Mouse (Mus musculus) spleen, adult 2 months (tissue): ENCODE measurements around the gene Spice1. TPM values are rescaled to one million over a fixed set of nuclear protein-coding genes. Genes with fewer than 3 reads are reported as not detected.

Experiments
- DNase-seq, 2 experiments: peaks; one replicate each; pipeline versions ENCODE4 v3.0.0 to v3.0.0-alpha.2; 2012 to 2021; ENCODE audit warnings: low spot score in 2 of 2, low read depth in 1 of 2
- H3K27ac ChIP-seq: fragments of 200-500 bp; 2 replicates; pipeline ENCODE4 v1.5.1; 2012; ENCODE audit warnings: low read length, inconsistent platforms; ENCODE audit not compliant: insufficient read depth
- H3K27me3 ChIP-seq: fragments of 200-500 bp; 2 replicates; pipeline ENCODE4 v1.6.1; 2012; ENCODE audit warnings: mild to moderate bottlenecking, moderate library complexity, low read length, inconsistent platforms; ENCODE audit not compliant: control insufficient read depth, insufficient read depth
- H3K36me3 ChIP-seq: fragments of 200-500 bp; 2 replicates; pipeline ENCODE4 v1.6.1; 2012; ENCODE audit warnings: mild to moderate bottlenecking, low read length, inconsistent platforms; ENCODE audit not compliant: control insufficient read depth, insufficient read depth
- H3K4me1 ChIP-seq: fragments of 200-500 bp; 2 replicates; pipeline ENCODE4 v1.6.1; 2011; ENCODE audit warnings: inconsistent platforms; ENCODE audit not compliant: control insufficient read depth, insufficient read depth, insufficient read length
- H3K4me3 ChIP-seq: fragments of 200-500 bp; 2 replicates; pipeline ENCODE4 v1.5.1; 2011; ENCODE audit warnings: mild to moderate bottlenecking, inconsistent platforms; ENCODE audit not compliant: insufficient read depth, insufficient read length; ENCODE audit errors: extremely low read depth
- CTCF ChIP-seq: fragments of 200-500 bp; IDR thresholded peaks from 2 replicates; pipeline ENCODE4 v1.5.1; 2011; ENCODE audit warnings: mild to moderate bottlenecking, inconsistent platforms; ENCODE audit not compliant: insufficient read depth, insufficient read length, insufficient replicate concordance; ENCODE audit errors: extremely low read depth
- POLR2A ChIP-seq: fragments of 200-500 bp; IDR thresholded peaks from 2 replicates; pipeline ENCODE4 v1.6.1; 2011; ENCODE audit warnings: low read depth, low read length, inconsistent platforms
- WGBS: fragments of 180-500 bp; shearing (Covaris S2); methylation state at CpG from one replicate; pipeline ENCODE4 v1.1.7; 2018; 5-methylcytosine and 5-hydroxymethylcytosine counted together
- polyA plus RNA-seq: library from polyadenylated mRNA; depleted of rRNA; stranded (reverse); fragments of >200 nt; gene quantifications from 2 replicates; pipeline ENCODE4 v1.2.3, GENCODE M21; 2012

Gene Spice1
- polyA plus RNA-seq, 1 experiment: 6.4 TPM

DNA sequence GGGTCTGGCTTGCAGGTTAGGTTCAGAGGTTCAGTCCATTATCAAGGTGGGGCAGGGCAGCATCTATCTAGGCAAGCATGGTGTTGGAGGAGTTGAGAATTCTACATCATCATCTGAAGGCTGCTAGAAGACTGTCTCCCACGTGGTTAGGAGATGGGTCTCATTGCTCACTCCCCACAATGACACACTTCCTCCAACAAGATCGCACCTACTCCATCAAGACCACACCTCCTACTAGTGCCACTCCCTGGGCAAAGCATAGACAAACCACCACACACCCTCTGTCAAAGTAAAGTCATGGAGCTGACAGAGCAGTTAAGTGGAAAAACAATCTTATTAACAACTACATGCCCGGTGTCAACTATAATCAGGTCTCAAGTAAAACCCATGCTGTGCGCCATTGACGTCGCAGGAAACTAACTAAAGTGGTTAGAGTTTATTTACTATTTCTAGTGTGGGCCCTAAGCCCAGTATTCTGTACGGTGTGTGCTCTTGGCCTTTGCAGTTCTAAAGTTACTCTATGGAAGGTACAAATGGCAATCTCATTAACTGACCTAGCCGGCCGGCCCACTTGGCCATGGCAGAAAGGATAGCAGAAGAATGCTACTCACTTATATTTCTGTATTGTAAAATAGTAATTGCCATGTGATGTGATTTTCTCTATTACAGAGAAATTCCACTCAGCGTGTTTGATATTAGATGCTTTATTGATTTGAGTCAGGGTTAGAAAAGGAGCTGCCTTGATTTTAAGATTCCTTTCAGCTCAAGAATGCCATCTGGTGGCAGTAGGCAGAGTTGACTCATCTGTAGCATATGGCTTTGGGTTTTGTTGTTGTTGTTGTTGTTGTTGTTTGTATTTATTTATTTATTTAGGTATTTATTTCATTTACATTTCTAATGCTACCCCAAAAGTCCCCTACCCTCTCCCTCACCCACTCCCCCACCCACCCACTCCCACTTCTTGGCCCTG is 15.3 kb downstream of the Spice1 start:
- DNase-seq: peak in 1 of 2 experiments; percentile 22
- Histone ChIP-seq H3K4me3 (no peak overlapping the region), H3K4me1 (peaks cover 3% of the 10 kb centered on the region; the same call in 1 of the 2 replicates), H3K36me3 (peaks cover 6% of the 10 kb centered on the region), H3K27me3 (no peaks in the 10 kb centered on the region), H3K27ac (no peak overlapping the region)
- no peak for TF ChIP-seq POLR2A
- peak; percentile 45; the same call in 1 of the 2 replicates for TF ChIP-seq CTCF
- 80% methylated on average over 10 of the region's 10 CpGs for WGBS

DNA sequence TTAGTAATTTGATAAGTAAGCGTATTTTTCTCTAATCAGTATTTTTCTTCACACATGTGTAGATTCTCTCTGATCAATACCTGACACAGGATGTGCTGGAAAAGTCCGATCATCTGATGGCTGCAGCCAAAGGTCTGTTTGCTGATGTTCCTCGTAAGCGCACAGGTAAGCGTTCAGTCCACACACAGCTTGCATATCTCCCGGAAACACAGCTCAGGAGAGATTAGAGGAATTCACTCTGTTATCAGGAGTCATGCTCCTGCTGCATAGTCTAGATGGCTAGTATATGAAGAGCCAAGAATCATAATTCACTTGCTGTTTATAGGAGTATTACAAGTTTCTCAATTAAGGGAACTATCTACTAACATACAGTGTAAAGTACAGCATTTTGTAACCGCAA is 18.6 kb downstream of the Spice1 start:
- DNase-seq: no peak
- no peak overlapping the region for H3K27ac ChIP-seq
- H3K4me1 ChIP-seq: no peaks in the 10 kb centered on the region
- TF ChIP-seq CTCF (no peak), POLR2A (no peak)
- no peaks in the 10 kb centered on the region for H3K27me3 ChIP-seq
- H3K4me3 ChIP-seq: no peak overlapping the region
- 87% methylated on average over 7 of the region's 7 CpGs for WGBS
- H3K36me3 ChIP-seq: peaks cover 8% of the 10 kb centered on the region

DNA sequence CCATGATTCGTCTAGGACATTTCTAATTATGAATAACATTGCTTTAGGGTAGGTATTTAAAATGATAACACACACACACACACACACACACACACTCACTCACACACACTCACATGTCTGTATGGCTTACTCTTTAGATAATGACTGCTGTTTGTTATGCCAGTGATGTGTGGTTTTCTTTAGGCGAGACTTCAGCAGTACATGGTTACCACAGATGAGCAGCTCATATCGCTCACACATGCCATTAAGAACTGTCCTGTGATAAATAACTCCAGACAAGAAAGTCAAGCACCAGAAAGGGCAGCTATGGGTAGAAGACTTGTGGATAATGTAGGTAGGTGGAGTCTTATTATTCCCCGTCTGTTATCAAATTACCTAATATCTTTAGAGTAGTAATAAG is 28.5 kb downstream of the Spice1 start:
- no peak overlapping the region for H3K27ac ChIP-seq
- 81% methylated on average over 4 of the region's 4 CpGs for WGBS

DNA sequence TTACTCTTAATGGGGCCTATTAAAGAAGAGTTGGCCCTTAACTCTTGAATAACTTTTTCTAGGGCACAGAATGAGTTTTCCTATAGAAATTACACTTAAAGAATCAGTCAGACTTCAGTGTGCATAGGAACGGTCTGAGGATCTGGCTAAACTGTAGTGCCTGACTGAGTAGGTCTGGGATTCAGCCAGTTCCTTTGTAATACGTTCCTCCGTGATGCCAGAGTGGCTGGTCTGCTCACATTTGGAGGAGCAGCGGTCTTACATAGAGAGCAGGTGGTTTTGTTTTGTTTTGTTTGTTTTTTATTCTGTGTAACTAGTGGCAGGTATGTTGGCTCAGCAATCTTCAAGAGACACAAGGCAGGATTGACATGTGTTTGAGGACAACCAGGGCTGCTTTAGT is 33.1 kb downstream of the Spice1 start:
- H3K27me3 ChIP-seq: no peaks in the 10 kb centered on the region
- peaks cover 16% of the 10 kb centered on the region for H3K36me3 ChIP-seq
- DNase-seq: no peak
- TF ChIP-seq CTCF (no peak), POLR2A (no peak)
- no peak overlapping the region for H3K27ac ChIP-seq
- H3K4me3 ChIP-seq: no peak overlapping the region
- no peaks in the 10 kb centered on the region for H3K4me1 ChIP-seq
- 96% methylated on average over 4 of the region's 4 CpGs for WGBS

More for the DNA sequence above, 28.5 kb downstream of the Spice1 start:
- H3K27me3 ChIP-seq: no peaks in the 10 kb centered on the region
- H3K36me3 ChIP-seq: peaks cover 20% of the 10 kb centered on the region
- no peak overlapping the region for H3K4me3 ChIP-seq
- no peaks in the 10 kb centered on the region for H3K4me1 ChIP-seq
- DNase-seq: no peak
- TF ChIP-seq CTCF: no peak
- TF ChIP-seq POLR2A: no peak

DNA sequence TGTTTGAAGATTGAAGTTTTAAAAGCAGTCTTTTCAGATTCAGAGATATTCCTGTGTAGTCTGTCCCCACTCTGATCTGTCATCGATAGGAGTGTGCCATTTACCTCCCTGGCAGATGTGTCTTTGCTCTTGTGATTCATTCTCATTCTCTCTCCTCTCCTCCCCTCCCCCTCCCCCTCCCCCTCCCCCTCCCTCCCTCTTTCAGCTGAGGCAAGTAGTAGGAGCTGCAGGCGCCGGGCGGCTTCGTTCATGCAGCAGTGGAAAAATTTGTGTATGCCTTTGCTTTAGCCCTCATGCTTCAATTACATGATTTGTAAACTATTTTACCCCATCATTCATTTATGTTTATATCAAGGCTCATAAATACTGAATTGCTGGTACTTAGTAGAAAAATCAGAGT is 34.7 kb downstream of the Spice1 start:
- Histone ChIP-seq H3K36me3 (peaks cover 23% of the 10 kb centered on the region), H3K27me3 (no peaks in the 10 kb centered on the region), H3K4me3 (no peak overlapping the region), H3K4me1 (no peaks in the 10 kb centered on the region), H3K27ac (no peak overlapping the region)
- no peak for DNase-seq
- TF ChIP-seq POLR2A (no peak), CTCF (no peak)
- WGBS: 91% methylated on average over 5 of the region's 5 CpGs

DNA sequence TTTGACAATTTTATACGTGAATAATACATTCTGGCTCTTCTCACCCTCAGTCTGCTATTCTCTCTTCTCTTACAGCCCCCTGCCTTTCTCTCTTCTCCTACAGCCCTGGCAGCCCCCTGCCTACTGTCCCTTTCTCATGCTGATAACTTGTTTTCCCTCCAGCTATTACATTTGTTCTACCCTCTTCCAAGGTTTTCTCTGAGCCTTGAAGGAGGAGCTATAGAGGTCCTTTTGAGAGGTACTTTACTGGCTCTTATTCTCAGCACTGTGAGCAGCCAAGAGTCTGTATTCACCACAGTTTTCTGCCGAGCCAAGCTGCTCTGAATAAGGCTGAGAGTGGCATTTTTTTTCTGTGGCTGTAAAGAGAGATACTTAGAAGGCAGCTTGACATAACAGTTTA is 36.6 kb downstream of the Spice1 start:
- H3K27ac ChIP-seq: no peak overlapping the region
- H3K4me1 ChIP-seq: no peaks in the 10 kb centered on the region
- DNase-seq: no peak
- TF ChIP-seq CTCF (no peak), POLR2A (no peak)
- WGBS: 85% methylated on average over 2 of the region's 2 CpGs
- no peak overlapping the region for H3K4me3 ChIP-seq
- no peaks in the 10 kb centered on the region for H3K27me3 ChIP-seq
- peaks cover 24% of the 10 kb centered on the region for H3K36me3 ChIP-seq

DNA sequence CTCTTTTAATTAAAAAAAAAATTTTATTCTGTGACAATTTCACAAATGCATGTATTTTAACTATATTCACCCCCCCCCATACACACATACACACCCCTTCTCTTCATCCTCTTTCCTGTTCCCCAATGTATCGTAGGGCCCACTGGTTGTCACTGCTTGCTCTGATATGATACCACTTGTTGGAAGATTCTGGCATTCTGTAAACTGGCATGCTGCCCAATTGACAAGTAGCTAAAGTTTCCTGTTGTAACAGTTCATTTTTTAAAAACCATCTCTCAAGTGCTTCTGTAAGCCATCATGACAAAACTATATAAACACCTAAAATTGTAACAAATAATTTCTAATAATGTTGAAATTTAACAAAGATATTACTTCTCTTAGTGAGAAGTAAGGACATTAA is 37.3 kb downstream of the Spice1 start:
- no peak overlapping the region for H3K27ac ChIP-seq
- TF ChIP-seq CTCF (no peak), POLR2A (no peak)
- peaks cover 20% of the 10 kb centered on the region for H3K36me3 ChIP-seq
- H3K4me3 ChIP-seq: no peak overlapping the region
- DNase-seq: no peak
- H3K27me3 ChIP-seq: no peaks in the 10 kb centered on the region
- H3K4me1 ChIP-seq: no peaks in the 10 kb centered on the region
- WGBS: 75% methylated on average over 1 of the region's 1 CpGs
